Mouse (Mus musculus): ENCODE measurements around the gene Slco4c1. TPM values are rescaled to one million over a fixed set of nuclear protein-coding genes. Genes with fewer than 3 reads are reported as not detected.
A peak's percentile ranks its signal among the peaks of the same experiment; 100 is the strongest.

The Slco4c1 gene
- polyA plus RNA-seq (2014; fragmentation: Nextera tagmentation; extraction: Ambion mirVana), result 0.19 and 0.47 TPM in 2 replicates

GRCm38 (mm10) chr1:96871528-96872360 lies at the start of gene Slco4c1:
Gene Slco4c1, minus strand, starts transcription at chr1:96872171.
- WGBS, result under 1% methylated on average over 40 of the region's 40 CpGs
- Histone ChIP-seq H3K9me3 (replicated peaks; ENCODE audit: control insufficient read depth, low read length) (no peaks in the 10 kb centered on the region), H3K9ac (ENCODE audit: low read length) (peak within 1 kb of the TSS; percentile 62), H3K4me3 (ENCODE audit: low read depth, low read length) (peak within 1 kb of the TSS; percentile 55), H3K4me1 (ENCODE audit: control insufficient read depth, insufficient read depth, low read length) (0 out of 2 replicates have a peak, but pooled peaks cover 2% of the 10 kb centered on the region), H3K36me3 (ENCODE audit: control insufficient read depth, insufficient read depth, low read length) (no peaks in the 10 kb centered on the region), H3K27ac (ENCODE audit: low read depth, low read length) (no peak within 1 kb of the TSS), H3K27me3 (replicated peaks; ENCODE audit: control insufficient read depth, insufficient read depth, low read length) (no peaks in the 10 kb centered on the region), H3K4me2 (ENCODE audit: low read length) (peak within 1 kb of the TSS; percentile 94)
- ATAC-seq (peak; percentile 81), DNase-seq (ENCODE audit: low spot score) (peak; percentile 21)

GRCm38 (mm10) chr1:96917333-96917732 lies 45.4 kb upstream of the Slco4c1 start:
- DNase-seq (ENCODE audit: low spot score), result no peak
- Histone ChIP-seq H3K27ac (ENCODE audit: low read depth, low read length) (no peak overlapping the region), H3K4me2 (ENCODE audit: low read length) (no peak overlapping the region), H3K36me3 (ENCODE audit: control insufficient read depth, insufficient read depth, low read length) (no peaks in the 10 kb centered on the region), H3K27me3 (replicated peaks; ENCODE audit: control insufficient read depth, insufficient read depth, low read length) (no peaks in the 10 kb centered on the region), H3K9ac (ENCODE audit: low read length) (no peak overlapping the region), H3K4me1 (ENCODE audit: control insufficient read depth, insufficient read depth, low read length) (no peaks in the 10 kb centered on the region), H3K4me3 (ENCODE audit: low read depth, low read length) (no peak overlapping the region), H3K9me3 (replicated peaks; ENCODE audit: control insufficient read depth, low read length) (no peaks in the 10 kb centered on the region)
- no peak for ATAC-seq

GRCm38 (mm10) chr1:96883788-96884187 lies 11.8 kb upstream of the Slco4c1 start:
- Histone ChIP-seq H3K4me1 (ENCODE audit: control insufficient read depth, insufficient read depth, low read length) (no peaks in the 10 kb centered on the region), H3K4me3 (ENCODE audit: low read depth, low read length) (no peak overlapping the region), H3K9ac (ENCODE audit: low read length) (no peak overlapping the region), H3K36me3 (ENCODE audit: control insufficient read depth, insufficient read depth, low read length) (no peaks in the 10 kb centered on the region), H3K4me2 (ENCODE audit: low read length) (no peak overlapping the region), H3K27ac (ENCODE audit: low read depth, low read length) (no peak overlapping the region), H3K9me3 (replicated peaks; ENCODE audit: control insufficient read depth, low read length) (no peaks in the 10 kb centered on the region), H3K27me3 (replicated peaks; ENCODE audit: control insufficient read depth, insufficient read depth, low read length) (no peaks in the 10 kb centered on the region)
- no peak for ATAC-seq
- no peak for DNase-seq (ENCODE audit: low spot score)

GRCm38 (mm10) chr1:96878572-96878971 lies 6.6 kb upstream of the Slco4c1 start:
- ATAC-seq, result no peak
- Histone ChIP-seq H3K9me3 (replicated peaks; ENCODE audit: control insufficient read depth, low read length) (no peaks in the 10 kb centered on the region), H3K27ac (ENCODE audit: low read depth, low read length) (no peak overlapping the region), H3K4me3 (ENCODE audit: low read depth, low read length) (no peak overlapping the region), H3K9ac (ENCODE audit: low read length) (no peak overlapping the region), H3K4me1 (ENCODE audit: control insufficient read depth, insufficient read depth, low read length) (no peaks in the 10 kb centered on the region), H3K36me3 (ENCODE audit: control insufficient read depth, insufficient read depth, low read length) (no peaks in the 10 kb centered on the region), H3K27me3 (replicated peaks; ENCODE audit: control insufficient read depth, insufficient read depth, low read length) (no peaks in the 10 kb centered on the region), H3K4me2 (ENCODE audit: low read length) (no peak overlapping the region)
- no peak for DNase-seq (ENCODE audit: low spot score)
- WGBS, result 95% methylated on average over 1 of the region's 1 CpGs

GRCm38 (mm10) chr1:96876076-96876475 lies 4.1 kb upstream of the Slco4c1 start:
- H3K4me1 ChIP-seq (ENCODE audit: control insufficient read depth, insufficient read depth, low read length), result 0 out of 2 replicates have a peak, but pooled peaks cover 2% of the 10 kb centered on the region
- no peak overlapping the region for H3K4me3 ChIP-seq (ENCODE audit: low read depth, low read length)
- H3K27ac ChIP-seq (ENCODE audit: low read depth, low read length), result no peak overlapping the region
- H3K36me3 ChIP-seq (ENCODE audit: control insufficient read depth, insufficient read depth, low read length), result no peaks in the 10 kb centered on the region
- H3K9me3 ChIP-seq (replicated peaks; ENCODE audit: control insufficient read depth, low read length), result no peaks in the 10 kb centered on the region
- no peak overlapping the region for H3K4me2 ChIP-seq (ENCODE audit: low read length)
- WGBS, result 68% methylated on average over 1 of the region's 1 CpGs
- no peak for DNase-seq (ENCODE audit: low spot score)
- H3K9ac ChIP-seq (ENCODE audit: low read length), result no peak overlapping the region
- no peaks in the 10 kb centered on the region for H3K27me3 ChIP-seq (replicated peaks; ENCODE audit: control insufficient read depth, insufficient read depth, low read length)
- ATAC-seq, result no peak

- H3K4me3 ChIP-seq (ENCODE audit: low read depth, low read length), result no peak overlapping the region
- no peak overlapping the region for H3K4me2 ChIP-seq (ENCODE audit: low read length)
- WGBS, result 53% methylated on average over 1 of the region's 1 CpGs
- H3K27me3 ChIP-seq (replicated peaks; ENCODE audit: control insufficient read depth, insufficient read depth, low read length), result no peaks in the 10 kb centered on the region
- H3K4me1 ChIP-seq (ENCODE audit: control insufficient read depth, insufficient read depth, low read length), result 0 out of 2 replicates have a peak, but pooled peaks cover 2% of the 10 kb centered on the region
- no peak overlapping the region for H3K27ac ChIP-seq (ENCODE audit: low read depth, low read length)
- H3K36me3 ChIP-seq (ENCODE audit: control insufficient read depth, insufficient read depth, low read length), result no peaks in the 10 kb centered on the region
- DNase-seq (ENCODE audit: low spot score) (no peak), ATAC-seq (no peak)
- no peaks in the 10 kb centered on the region for H3K9me3 ChIP-seq (replicated peaks; ENCODE audit: control insufficient read depth, low read length)
- no peak overlapping the region for H3K9ac ChIP-seq (ENCODE audit: low read length)
Measured at GRCm38 (mm10) chr1:96874636-96875035, 2.7 kb upstream of the Slco4c1 start.

GRCm38 (mm10) chr1:96872361-96872693 lies 356 bp upstream of the Slco4c1 start:
- WGBS, result 4% methylated on average over 10 of the region's 10 CpGs
- peak overlapping the region; percentile 55 for H3K4me3 ChIP-seq (ENCODE audit: low read depth, low read length)
- no peaks in the 10 kb centered on the region for H3K36me3 ChIP-seq (ENCODE audit: control insufficient read depth, insufficient read depth, low read length)
- no peak overlapping the region for H3K27ac ChIP-seq (ENCODE audit: low read depth, low read length)
- 0 out of 2 replicates have a peak, but pooled peaks cover 2% of the 10 kb centered on the region for H3K4me1 ChIP-seq (ENCODE audit: control insufficient read depth, insufficient read depth, low read length)
- no peaks in the 10 kb centered on the region for H3K9me3 ChIP-seq (replicated peaks; ENCODE audit: control insufficient read depth, low read length)
- H3K27me3 ChIP-seq (replicated peaks; ENCODE audit: control insufficient read depth, insufficient read depth, low read length), result no peaks in the 10 kb centered on the region
- DNase-seq (ENCODE audit: low spot score) (no peak), ATAC-seq (no peak)
- peak overlapping the region; percentile 62 for H3K9ac ChIP-seq (ENCODE audit: low read length)
- H3K4me2 ChIP-seq (ENCODE audit: low read length), result peak overlapping the region; percentile 94

- H3K4me1 ChIP-seq (ENCODE audit: control insufficient read depth, insufficient read depth, low read length), result 0 out of 2 replicates have a peak, but pooled peaks cover 2% of the 10 kb centered on the region
- ATAC-seq, result no peak
- 7% methylated on average over 7 of the region's 7 CpGs for WGBS
Measured at GRCm38 (mm10) chr1:96870764-96871307, 1.1 kb downstream of the Slco4c1 start.

GRCm38 (mm10) chr1:96868722-96869121 lies 3.2 kb downstream of the Slco4c1 start:
- Histone ChIP-seq H3K9me3 (replicated peaks; ENCODE audit: control insufficient read depth, low read length) (no peaks in the 10 kb centered on the region), H3K4me2 (ENCODE audit: low read length) (no peak overlapping the region), H3K4me3 (ENCODE audit: low read depth, low read length) (no peak overlapping the region), H3K4me1 (ENCODE audit: control insufficient read depth, insufficient read depth, low read length) (0 out of 2 replicates have a peak, but pooled peaks cover 2% of the 10 kb centered on the region), H3K36me3 (ENCODE audit: control insufficient read depth, insufficient read depth, low read length) (no peaks in the 10 kb centered on the region), H3K27ac (ENCODE audit: low read depth, low read length) (no peak overlapping the region), H3K9ac (ENCODE audit: low read length) (no peak overlapping the region), H3K27me3 (replicated peaks; ENCODE audit: control insufficient read depth, insufficient read depth, low read length) (no peaks in the 10 kb centered on the region)
- DNase-seq (ENCODE audit: low spot score) (no peak), ATAC-seq (no peak)
- WGBS, result 88% methylated on average over 1 of the region's 1 CpGs

More at GRCm38 (mm10) chr1:96870764-96871307, 1.1 kb downstream of the Slco4c1 start:
- DNase-seq (ENCODE audit: low spot score), result peak; percentile 5
- H3K27ac ChIP-seq (ENCODE audit: low read depth, low read length), result no peak overlapping the region
- H3K9me3 ChIP-seq (replicated peaks; ENCODE audit: control insufficient read depth, low read length), result no peaks in the 10 kb centered on the region
- H3K4me3 ChIP-seq (ENCODE audit: low read depth, low read length), result no peak overlapping the region
- H3K4me2 ChIP-seq (ENCODE audit: low read length), result no peak overlapping the region
- no peaks in the 10 kb centered on the region for H3K36me3 ChIP-seq (ENCODE audit: control insufficient read depth, insufficient read depth, low read length)
- no peak overlapping the region for H3K9ac ChIP-seq (ENCODE audit: low read length)
- no peaks in the 10 kb centered on the region for H3K27me3 ChIP-seq (replicated peaks; ENCODE audit: control insufficient read depth, insufficient read depth, low read length)
